Mouse (Mus musculus) frontal cortex, adult 2 months (tissue): ENCODE data around the gene Gm42420. TPM values are rescaled to one million over a fixed set of nuclear protein-coding genes. Genes with fewer than 3 reads are reported as not detected.

Experiments used
- DNase-seq, 2 experiments: peaks; one replicate each; pipeline ENCODE4 v3.0.0; 2022; ENCODE audit warnings: low spot score in 1 of 2; ENCODE audit errors: extremely low spot score in 1 of 2
- polyA plus RNA-seq: library from polyadenylated mRNA; depleted of rRNA; stranded (reverse); fragments of >200 nt; gene quantifications from 2 replicates; pipeline ENCODE4 v1.2.3, GENCODE M21; 2012; rRNA removed

Gm42420 gene
- polyA plus RNA-seq: 0.76 and 2.2 TPM in 2 replicates

- no peak for DNase-seq
Measured at GRCm38 (mm10) chr6:39585517-39585916, at the start of gene Gm42420. Gene Gm42420, plus strand, starts transcription at chr6:39585753.

GRCm38 (mm10) chr6:39536621-39537020, 48.9 kb upstream of the Gm42420 start:
- no peak for DNase-seq

DNA sequence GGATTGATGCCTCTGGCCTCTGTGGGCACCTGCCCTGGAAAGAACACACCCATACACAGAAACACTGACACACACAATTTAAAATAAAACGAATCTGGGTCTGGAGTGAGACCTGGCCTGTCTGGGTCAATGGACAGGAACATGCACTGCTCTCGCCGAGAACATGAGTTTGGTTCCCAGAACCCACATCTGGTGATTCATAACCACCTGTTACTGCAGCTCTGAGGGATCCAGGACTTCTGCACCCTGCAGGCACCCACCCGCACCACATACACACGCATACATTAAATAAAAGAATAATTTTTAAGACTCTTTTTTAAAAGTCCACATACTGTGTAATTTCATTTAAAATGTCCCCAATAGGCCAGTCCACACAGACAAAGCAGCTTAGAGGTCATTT, 48.3 kb upstream of the Gm42420 start:
- no peak for DNase-seq

DNA sequence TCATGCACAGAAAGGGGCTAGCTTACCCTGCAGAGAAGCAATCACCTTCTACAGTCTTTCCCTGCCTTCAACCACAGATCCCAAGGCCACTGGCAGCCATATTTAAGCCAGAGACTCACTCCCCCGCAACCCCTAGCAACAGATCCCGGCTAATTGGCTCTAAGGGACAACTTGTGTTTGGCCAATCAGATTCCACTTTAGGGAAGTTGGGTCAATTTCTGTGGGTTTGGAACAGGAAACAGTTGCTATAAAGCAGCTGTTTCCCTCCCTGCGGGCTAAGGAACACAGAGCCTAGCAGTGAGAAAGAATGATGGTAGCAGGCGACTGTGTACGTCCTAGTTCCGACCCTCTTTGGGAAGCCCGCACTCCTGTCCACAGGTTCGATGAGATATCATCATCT, 47.3 kb upstream of the Gm42420 start:
- no peak for DNase-seq

GRCm38 (mm10) chr6:39539679-39540155, 45.8 kb upstream of the Gm42420 start:
- no peak for DNase-seq

DNA sequence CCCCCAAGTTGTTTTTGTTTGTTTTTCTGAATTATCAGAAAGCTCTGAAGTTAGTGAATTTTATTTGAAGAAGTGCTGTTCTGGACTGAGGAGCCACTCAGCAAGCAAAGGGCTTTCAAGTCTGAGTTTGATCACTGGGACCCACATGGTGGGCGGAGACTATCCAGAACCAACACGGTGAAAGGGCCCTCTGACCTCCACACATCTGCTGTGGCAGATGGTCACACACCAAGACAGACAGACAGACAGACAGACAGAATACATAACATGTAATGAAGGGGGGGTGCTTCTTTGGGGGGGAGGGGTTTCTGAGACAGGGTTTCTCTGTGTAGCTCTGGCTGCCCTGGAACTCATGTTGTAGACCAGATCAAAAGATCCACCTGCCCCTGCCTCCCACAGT, 45.0 kb upstream of the Gm42420 start:
- DNase-seq: no peak

GRCm38 (mm10) chr6:39542631-39543597, 42.6 kb upstream of the Gm42420 start:
- peak in 1 of 2 experiments; percentile 65 for DNase-seq

- no peak for DNase-seq
Measured at GRCm38 (mm10) chr6:39543769-39544420, 41.7 kb upstream of the Gm42420 start.

- DNase-seq: no peak
Measured at GRCm38 (mm10) chr6:39545474-39545873, 40.1 kb upstream of the Gm42420 start.

- DNase-seq: no peak
Measured at GRCm38 (mm10) chr6:39548030-39548429, 37.5 kb upstream of the Gm42420 start.

DNA sequence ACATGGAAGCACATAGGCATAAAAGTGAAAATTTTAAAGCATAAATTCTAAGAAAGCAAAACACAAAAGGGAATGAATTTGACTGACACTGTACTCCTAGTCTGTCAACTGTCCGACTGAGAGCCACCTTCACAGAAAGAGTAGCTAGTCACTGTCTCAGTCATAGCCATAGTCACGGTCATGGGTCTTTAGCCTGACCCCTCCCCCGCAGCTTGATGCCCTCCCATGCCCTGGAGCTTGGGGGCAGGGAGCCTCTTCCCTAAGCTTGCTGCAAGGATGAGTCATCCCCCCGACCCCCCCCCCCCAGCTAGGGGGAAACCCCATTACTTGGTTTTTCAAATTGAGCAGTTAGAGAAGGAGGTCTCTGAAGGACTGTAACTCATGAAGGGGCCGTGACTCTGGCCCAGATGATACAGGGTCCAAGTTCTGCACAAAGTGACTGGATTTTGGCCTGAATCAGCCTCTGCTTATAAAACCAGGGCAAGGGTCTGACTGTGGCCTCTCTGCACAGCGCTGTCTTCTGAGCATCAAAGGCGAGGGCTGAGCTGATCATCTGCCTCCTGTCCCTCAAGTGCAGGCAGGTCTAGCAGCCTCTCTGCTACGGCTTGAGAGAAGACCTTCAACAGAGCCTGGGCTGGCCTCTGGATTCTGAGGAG, 33.4 kb upstream of the Gm42420 start:
- DNase-seq: no peak

- DNase-seq: no peak
Measured at GRCm38 (mm10) chr6:39554888-39555647, 30.5 kb upstream of the Gm42420 start.

GRCm38 (mm10) chr6:39555648-39555945, 30.0 kb upstream of the Gm42420 start:
- no peak for DNase-seq

DNA sequence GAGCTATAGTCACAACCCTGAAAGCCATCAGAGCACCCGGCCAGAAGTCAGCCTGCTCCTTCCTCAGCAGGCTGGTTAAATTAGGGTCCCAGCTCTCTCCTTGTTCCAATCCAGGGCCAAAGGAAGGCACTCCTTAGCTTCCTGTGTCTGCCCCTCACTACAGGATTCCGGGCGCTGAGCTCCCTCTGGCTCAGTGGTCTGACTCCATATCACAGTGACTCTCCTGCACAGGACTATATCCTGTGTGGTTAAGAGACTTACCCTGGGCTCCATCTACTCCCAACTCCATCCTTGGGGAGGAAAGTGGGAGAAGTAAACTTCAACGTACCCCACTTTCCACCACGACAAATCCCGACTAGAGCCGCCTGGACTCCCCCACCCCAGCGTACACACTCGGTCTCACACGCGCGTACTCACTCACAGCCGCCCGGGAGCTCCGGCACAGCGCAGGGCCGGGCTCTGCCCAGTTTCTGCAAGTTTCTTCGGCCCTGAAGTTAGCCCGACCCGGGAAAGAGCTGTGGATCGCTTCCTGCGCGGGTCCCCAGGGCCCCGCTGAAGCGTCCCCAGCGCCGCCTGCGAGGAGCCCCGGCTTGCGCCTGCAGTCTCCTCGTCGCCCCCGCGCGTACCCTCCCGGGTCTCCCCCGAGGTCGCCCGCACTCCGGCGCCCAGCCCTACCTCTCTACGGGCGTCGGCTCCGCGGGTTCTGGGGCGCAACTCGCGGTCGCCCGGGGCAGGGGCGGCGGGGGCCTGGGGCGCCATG, 28.5 kb upstream of the Gm42420 start:
- peak in 1 of 2 experiments; percentile 31 for DNase-seq

DNA sequence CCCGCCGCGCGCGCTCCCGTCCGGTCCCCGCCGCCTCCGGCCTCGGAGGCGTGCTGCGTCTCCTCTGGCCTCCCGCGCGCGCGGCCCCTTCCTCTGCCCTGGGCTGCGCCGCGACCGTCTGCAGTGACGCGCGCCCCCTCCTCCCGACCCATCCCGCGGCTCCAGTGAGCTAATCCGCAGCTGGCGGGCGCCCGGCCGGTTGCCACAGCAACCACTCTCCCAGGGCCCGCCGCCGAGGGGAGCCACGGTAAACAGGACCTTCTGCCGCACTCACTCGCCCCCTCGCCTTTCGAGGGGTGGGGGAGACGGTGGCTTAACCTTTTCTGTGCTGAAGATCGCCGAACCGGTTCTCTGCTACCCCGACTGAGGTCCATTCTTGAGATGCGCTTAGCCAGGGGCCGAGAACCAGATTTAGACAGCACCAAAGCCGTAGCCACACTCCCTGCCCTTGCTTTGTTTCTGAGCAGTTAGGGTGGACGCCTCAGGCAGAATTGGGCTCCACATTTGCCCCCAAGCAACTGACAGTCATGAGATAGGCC, 27.8 kb upstream of the Gm42420 start, which contains the start of gene Dennd2a:
Dennd2a (minus strand) TSS at position 145 of the 539 bp plus-strand sequence.
- peak; percentile 61 to 86 for DNase-seq

DNA sequence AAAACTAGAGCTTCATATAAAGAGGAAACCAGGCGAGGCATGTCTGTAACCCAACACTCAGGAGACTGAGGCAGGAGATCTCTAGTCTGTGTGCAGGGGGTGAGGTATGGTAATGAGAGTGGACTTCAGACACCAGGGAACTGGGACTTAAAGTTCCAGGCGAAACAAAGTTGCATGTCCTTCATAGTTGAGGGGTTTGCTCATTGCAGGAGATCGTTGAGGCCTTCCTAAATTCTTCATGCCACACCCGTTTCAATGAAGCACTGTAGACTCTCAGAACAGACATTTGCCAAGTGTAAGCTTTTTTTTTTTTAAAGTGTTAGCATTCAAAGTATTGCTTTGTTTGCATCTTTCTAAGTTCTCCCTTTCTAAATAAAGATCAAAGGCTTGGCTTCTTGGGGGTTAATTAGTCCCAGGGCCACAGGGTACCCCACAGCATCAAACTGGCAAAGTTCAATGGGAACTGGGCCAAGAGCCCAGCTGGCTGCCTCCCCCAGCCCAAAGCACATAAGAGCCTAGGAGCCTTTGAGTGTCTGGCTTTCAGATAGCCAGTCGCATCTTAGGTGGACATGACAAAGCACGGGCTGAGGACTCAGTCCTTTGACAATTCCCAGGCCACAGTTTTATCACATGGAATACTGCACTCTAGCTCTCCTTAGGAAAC, 26.1 kb upstream of the Gm42420 start:
- DNase-seq: no peak

- DNase-seq: peak; percentile 87 to 97
Measured at GRCm38 (mm10) chr6:39562166-39563015, 23.2 kb upstream of the Gm42420 start.

GRCm38 (mm10) chr6:39567528-39567927, 18.0 kb upstream of the Gm42420 start:
- DNase-seq: peak in 1 of 2 experiments; percentile 80
